Mouse (Mus musculus): ENCODE measurements around the gene Tfeb.

GRCm38 (mm10) chr17:47691650-47692049 is 45.2 kb upstream of the Tfeb start:
- TF ChIP-seq CTCF (IDR thresholded peaks at IDR 0.05; ENCODE audit: insufficient read depth, low read length) (no peak), POLR2A (IDR thresholded peaks at IDR 0.05; ENCODE audit: borderline replicate concordance, extremely low read depth, low read depth, low read length) (no peak)
